Mouse (Mus musculus) retina, embryonic 14.5 days (tissue): ENCODE data around the gene Doc2g.
"Not testable (repeated sequence)": the region's sequence is repeated elsewhere in the genome, so short reads cannot be mapped to it uniquely, and the experiment has no call there.

Source experiments
- DNase-seq: peaks from one replicate; pipeline ENCODE4 v3.0.0-alpha.2; 2015; ENCODE audit warnings: low spot score

The Doc2g gene

GRCm38 (mm10) chr19:4017921-4018587, 14.9 kb downstream of the Doc2g start:
- DNase-seq: no peak

DNA sequence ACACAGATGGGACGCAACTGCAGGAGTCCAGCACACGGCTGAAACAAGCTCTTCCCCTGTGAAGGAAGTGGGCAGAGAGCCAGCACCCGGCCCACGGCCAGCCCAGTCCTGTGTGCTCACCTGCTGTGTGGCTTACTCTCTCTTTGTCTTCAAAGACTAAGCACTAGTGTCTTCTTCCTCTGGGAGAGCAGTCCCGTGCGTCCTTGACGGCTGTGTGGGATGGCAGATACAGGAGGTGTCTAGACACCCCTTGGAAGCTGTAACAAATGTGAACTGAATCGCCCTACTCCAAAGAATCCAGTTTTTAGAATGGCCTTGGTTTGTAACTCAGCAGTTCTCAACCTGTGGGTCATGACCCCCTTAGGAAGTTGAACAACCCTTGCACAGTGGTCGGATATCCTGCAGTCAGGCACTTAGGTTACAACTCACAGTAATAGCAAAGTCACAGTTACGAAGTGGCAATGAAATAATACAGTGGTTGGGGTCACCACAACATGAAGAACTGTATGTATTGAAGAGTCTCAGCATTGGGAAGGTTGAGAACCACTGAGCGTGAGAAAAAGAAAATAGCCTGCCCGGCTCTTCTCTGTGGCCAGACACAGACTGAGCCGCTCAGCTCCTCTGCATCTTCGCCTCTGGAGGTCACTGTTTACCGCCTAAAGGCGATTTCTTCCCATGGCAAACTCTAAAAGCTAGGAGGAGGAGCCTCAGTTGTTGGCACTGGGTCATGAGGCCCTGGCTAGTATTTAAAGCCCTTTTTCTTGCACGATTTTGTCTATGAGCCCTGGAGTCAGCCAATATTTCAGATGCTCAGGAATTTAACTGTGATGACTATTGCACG, 15.8 kb downstream of the Doc2g start:
- peak; percentile 86 for DNase-seq

- no peak for DNase-seq
Observed at GRCm38 (mm10) chr19:4023185-4023584, 20.1 kb downstream of the Doc2g start.

GRCm38 (mm10) chr19:4027576-4027975, 24.5 kb downstream of the Doc2g start:
- DNase-seq: no peak

GRCm38 (mm10) chr19:4032668-4033067, 29.6 kb downstream of the Doc2g start:
- no peak for DNase-seq

- no peak for DNase-seq
Observed at GRCm38 (mm10) chr19:4033298-4033697, 30.2 kb downstream of the Doc2g start.

DNA sequence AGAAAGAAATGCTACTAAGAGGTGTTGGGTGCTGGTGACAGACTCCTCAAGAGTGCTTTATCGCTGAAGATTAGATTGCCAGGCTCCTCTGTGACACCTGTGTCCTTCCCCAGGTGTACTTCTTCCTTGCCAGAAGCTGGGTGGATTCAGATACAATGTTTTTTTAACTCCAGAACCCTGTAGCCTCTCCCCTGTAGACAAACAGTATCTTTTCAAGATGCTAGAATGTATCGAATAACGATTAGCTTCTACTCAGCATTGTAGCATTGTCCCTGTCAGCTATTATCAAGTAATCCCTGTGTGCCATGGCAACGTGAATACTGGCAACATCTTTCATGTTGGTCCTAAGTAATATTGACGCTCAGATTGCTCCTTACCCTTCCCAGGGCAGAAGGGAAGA, 30.6 kb downstream of the Doc2g start:
- DNase-seq: no peak

DNA sequence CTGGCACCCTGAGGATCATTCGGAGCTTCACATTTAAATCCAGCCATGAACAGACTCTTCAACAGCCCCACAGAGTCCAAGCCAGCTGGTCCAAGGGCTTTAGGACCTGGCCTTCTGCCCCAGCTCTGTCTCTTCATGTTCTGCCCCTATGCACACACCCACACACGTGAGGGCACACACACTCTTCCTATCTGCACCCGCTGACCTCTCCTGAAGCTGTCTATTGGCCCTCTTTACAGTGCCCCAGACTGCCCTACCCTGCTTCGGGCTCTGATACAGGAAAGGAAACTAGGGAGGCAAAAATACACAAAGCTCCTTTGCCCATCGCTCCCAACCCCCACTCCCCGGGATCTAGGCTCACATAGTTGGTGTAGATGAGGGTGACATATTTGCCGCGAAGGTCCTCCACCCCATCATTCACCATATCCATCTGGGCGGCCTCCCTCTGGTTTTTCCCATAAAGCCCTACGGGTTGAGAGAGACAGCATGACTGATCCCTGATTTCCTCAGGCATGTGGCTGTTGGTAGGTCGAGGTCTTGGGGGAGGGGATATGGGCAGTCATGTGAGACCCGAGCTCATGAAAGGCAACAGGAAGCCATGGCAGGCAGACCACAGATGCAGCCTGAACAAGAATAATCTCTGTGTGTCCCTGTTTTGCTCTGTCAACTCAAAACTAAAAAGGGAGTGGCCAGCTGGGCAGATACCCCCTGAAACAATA, 33.4 kb downstream of the Doc2g start:
- peak; percentile 30 for DNase-seq

GRCm38 (mm10) chr19:4037154-4037787, 34.2 kb downstream of the Doc2g start:
- not testable (repeated sequence) for DNase-seq

DNA sequence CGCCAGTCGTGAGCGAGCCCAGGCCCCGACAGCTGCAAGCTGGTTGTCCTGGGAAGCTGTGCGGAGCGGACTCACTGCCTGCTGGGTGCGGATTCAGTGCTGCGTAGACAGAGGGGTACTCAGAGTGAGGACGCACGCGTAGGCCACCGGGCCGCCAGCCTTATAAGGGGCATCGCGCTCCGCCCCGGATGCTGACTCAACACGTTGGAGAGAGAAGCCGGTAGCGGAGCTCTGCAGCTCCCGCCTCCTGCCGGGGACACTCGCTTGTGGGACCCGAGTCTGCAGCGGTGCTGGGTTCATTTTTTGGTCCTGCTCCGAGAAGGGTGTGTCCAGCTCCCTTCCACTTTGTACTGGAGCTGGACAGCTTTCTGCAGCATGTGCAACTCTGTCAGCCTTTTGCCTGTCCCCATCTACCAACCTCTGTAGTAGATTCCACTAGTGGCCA, 34.7 kb downstream of the Doc2g start, which contains the start of gene Gstp1:
TSS of gene Gstp1 (minus strand) at position 198 of the 445 bp plus-strand sequence.
- DNase-seq: peak; percentile 80

- not testable (repeated sequence) for DNase-seq
Observed at GRCm38 (mm10) chr19:4040941-4041340, 37.8 kb downstream of the Doc2g start.

DNA sequence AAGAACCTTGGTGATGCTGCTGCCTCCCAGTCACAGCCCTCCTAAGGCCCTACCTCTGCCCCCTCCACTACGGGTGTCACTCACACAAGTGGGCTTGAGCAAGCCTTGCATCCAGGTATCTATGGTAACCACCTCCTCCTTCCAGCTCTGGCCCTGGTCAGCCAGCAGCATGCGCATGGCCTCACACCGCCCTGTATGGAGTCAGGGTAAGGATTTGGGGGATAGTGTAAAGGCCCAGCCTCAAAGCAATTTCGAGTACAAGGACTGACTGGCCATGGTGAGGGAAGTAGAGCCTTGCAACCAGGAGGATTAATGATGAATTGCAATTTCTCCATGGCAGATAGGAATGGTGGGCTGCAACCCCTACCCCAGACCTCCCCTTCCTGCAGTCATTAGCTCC, 38.4 kb downstream of the Doc2g start:
- not testable (repeated sequence) for DNase-seq

- DNase-seq: no peak
Observed at GRCm38 (mm10) chr19:4042124-4042523, 39.0 kb downstream of the Doc2g start.

GRCm38 (mm10) chr19:4044109-4044508, 41.0 kb downstream of the Doc2g start:
- not testable (repeated sequence) for DNase-seq

DNA sequence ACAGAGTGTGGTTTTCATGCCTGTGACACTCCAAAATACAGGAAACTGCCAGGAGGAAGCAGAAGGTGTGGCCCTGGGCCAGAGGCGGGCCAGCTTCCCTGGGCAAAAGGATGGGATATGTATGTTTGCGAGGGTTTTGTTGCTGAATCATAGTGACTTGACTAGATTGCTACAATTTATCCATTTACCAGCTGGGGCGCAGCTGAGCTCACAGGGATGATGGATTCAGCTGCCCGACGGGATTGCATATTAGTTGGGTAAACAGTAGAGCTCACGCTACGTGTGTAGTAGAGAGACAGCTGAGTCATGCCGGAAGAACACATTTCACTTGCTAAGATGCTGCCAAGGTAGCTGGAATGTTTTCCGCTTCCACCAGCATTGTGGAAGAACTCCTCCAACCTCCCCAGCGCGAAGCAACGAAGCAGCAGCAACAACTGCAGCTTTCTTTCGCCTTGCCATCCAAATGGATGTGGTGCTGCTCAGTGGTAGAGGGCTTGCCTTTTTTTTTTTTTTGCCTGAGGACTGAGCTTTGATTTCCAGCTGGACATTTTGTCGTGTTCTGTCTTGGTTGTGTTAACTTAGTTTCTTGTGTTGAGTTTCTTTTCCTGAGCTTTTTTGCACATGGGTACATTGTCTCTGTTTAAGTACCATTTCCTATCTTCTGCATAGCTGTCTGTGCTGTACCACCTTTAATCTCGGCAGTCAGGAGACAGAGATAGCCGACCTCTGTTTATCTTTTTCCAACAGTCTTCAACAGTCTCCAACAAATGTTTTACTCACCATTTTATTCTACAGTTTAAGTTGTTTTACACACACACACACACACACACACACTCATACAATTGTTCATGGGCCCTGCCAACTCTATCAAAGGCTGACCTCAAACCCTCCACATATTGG, 43.1 kb downstream of the Doc2g start, which contains the start of gene Gstp2:
TSS of gene Gstp2 (minus strand) at position 58 of the 900 bp plus-strand sequence.
- DNase-seq: peak; percentile 74

DNA sequence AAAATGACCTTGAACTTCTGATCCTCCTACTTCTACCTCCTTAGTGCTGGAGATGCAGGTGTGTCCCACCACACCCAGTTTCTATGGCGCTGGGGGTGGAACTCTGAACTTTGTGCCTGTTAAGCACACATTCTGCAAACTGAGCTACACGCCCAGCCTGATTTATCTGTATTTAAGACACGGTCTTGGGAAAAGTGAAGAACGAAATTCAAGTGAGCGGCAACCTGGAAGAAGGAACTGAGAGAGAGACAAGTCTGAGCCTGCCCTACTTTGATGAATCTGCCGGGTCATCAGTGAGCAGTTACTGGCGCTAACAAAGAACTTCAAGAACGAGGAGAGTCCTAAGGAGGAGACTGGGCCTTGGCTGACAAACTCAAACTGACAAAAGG, 43.7 kb downstream of the Doc2g start:
- DNase-seq: no peak

DNA sequence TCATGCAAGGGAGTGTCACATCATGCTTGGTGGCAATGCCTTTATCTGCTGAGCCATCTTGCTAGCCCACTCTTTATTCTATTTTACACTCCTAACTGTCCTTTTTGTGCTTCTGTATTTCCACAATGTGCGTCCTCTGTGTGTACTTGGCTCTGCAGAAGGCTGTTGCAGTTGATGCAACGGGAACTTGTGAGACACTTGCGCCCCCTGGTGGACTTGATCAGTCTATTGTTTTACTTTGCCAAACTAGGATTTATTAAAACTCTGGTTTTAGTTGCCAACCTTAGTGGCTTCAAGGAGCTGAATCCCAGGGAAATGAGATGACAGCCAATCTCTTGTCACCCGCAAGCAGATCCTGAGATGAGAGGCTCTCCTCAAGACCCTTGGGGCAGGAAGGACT, 44.7 kb downstream of the Doc2g start:
- DNase-seq: peak; percentile 90

- not testable (repeated sequence) for DNase-seq
Observed at GRCm38 (mm10) chr19:4049069-4049468, 46.0 kb downstream of the Doc2g start.

GRCm38 (mm10) chr19:4051016-4051415, 47.9 kb downstream of the Doc2g start:
- no peak for DNase-seq

DNA sequence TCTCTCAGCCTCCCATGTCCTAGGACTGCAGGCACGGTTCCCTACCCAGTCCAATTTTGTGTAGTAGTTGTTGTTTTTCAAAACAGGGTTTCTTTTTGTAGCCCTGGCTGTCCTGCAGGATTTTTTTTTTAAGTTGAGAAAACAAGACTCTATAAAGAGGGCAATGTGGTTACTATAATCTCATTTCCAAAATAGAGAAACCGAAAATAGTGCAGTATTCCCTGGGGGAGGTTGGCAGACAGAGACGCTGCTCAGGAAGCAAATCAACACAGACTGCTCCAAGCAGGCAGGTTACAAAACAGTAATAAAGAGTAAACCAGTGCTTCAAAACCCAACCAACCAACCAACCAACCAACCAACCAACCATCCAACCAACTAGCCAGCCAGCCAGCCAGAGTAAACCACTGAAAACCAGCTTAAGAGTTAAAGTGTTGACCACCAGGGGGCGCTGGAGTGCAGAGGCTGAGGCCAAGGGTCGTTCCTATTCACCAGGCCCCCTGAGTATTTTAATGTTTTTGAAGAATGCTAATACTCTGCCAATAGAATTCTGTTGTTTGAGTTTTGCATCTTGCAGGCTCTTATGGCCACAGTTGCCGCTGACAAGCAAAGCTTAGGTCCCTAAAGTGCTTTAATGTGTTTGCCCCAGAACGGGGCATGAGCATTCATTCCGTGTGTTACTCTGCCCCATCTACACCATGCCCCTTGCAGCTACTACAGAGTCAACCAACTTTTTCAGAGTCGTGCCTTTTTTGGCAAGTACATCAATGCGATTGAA, 48.8 kb downstream of the Doc2g start:
- peak; percentile 88 for DNase-seq
